Mouse (Mus musculus) megakaryocyte progenitor cell, adult 5-6 weeks (primary cell): ENCODE results near the gene Prtg. TPM values are rescaled to one million over a fixed set of nuclear protein-coding genes. Genes with fewer than 3 reads are reported as not detected.

Experiments
- ATAC-seq: replicated peaks from 2 replicates; pipeline ENCODE4 v1.8.0; 2016; ENCODE audit warnings: mild to moderate bottlenecking, moderate TSS enrichment, inconsistent platforms; ENCODE audit not compliant: poor library complexity
- total RNA-seq, 2 experiments: library from RNA; stranded (forward) in 1 of 2; stranded (reverse) in 1 of 2; fragments of 157-497, 149-512 nt in 1 of 2; fragments of 200-1000 nt in 1 of 2; gene quantifications; 2 replicates each; pipeline versions ENCODE4 v1.2.3 to v1.2.4; 2015 to 2017

The Prtg gene
- total RNA-seq (2015) (not detected in 2 replicates), total RNA-seq (2017) (not detected in 2 replicates)

GRCm38 (mm10) chr9:72806731-72807419 is at the start of gene Prtg:
Gene Prtg (plus strand): TSS chr9:72806874.
- no peak for ATAC-seq

GRCm38 (mm10) chr9:72757143-72757542 is 49.5 kb upstream of the Prtg start:
- no peak for ATAC-seq

GRCm38 (mm10) chr9:72758705-72759131 is 48.0 kb upstream of the Prtg start:
- no peak for ATAC-seq

- ATAC-seq, result no peak
Measured at GRCm38 (mm10) chr9:72763050-72763718, 43.5 kb upstream of the Prtg start.

GRCm38 (mm10) chr9:72766789-72767349 is 39.8 kb upstream of the Prtg start:
- ATAC-seq, result peak; percentile 97

GRCm38 (mm10) chr9:72775022-72775421 is 31.7 kb upstream of the Prtg start:
- no peak for ATAC-seq

- ATAC-seq, result no peak
Measured at GRCm38 (mm10) chr9:72779004-72779403, 27.7 kb upstream of the Prtg start.

- no peak for ATAC-seq
Measured at GRCm38 (mm10) chr9:72779733-72780132, 26.9 kb upstream of the Prtg start.

- no peak for ATAC-seq
Measured at GRCm38 (mm10) chr9:72780694-72781093, 26.0 kb upstream of the Prtg start.

- no peak for ATAC-seq
Measured at GRCm38 (mm10) chr9:72781466-72781865, 25.2 kb upstream of the Prtg start.

- ATAC-seq, result no peak
Measured at GRCm38 (mm10) chr9:72782121-72782520, 24.6 kb upstream of the Prtg start.

- no peak for ATAC-seq
Measured at GRCm38 (mm10) chr9:72787732-72788131, 18.9 kb upstream of the Prtg start.

GRCm38 (mm10) chr9:72790530-72791212 is 16.0 kb upstream of the Prtg start:
- ATAC-seq, result no peak

- ATAC-seq, result no peak
Measured at GRCm38 (mm10) chr9:72791213-72791582, 15.5 kb upstream of the Prtg start.

GRCm38 (mm10) chr9:72791681-72792080 is 15.0 kb upstream of the Prtg start:
- peak; percentile 92 for ATAC-seq

- ATAC-seq, result no peak
Measured at GRCm38 (mm10) chr9:72795243-72795642, 11.4 kb upstream of the Prtg start.

GRCm38 (mm10) chr9:72797136-72797621 is 9.5 kb upstream of the Prtg start:
- peak; percentile 99 for ATAC-seq

GRCm38 (mm10) chr9:72803280-72803679 is 3.4 kb upstream of the Prtg start:
- no peak for ATAC-seq

- ATAC-seq, result no peak
Measured at GRCm38 (mm10) chr9:72806146-72806545, 528 bp upstream of the Prtg start.

- no peak for ATAC-seq
Measured at GRCm38 (mm10) chr9:72807420-72808005, 839 bp downstream of the Prtg start.

- no peak for ATAC-seq
Measured at GRCm38 (mm10) chr9:72808176-72808575, 1.5 kb downstream of the Prtg start.
